8 mouse cellular contexts compared by ENCODE assay signal in genomic region chr4:151763928-151764327, GRCm38 (mm10).
DNase-seq lines count a peak whose midpoint lies in the region; ATAC-seq and TF ChIP-seq lines count a peak whose summit lies in the region.

No protein-coding gene starts in this region.

- no peak overlapping the region for H3K4me2 ChIP-seq in midbrain, postnatal 0 days (ENCODE audit: low read depth, low read length, poor library complexity, severe bottlenecking)
- H3K4me2 ChIP-seq in embryonic facial prominence, embryonic 14.5 days (ENCODE audit: low read depth, low read length) = no peak overlapping the region

- no peak overlapping the region for H3K4me3 ChIP-seq in midbrain, embryonic 10.5 days
- H3K4me3 ChIP-seq in midbrain, postnatal 0 days (ENCODE audit: low read depth, low read length) = no peak overlapping the region
- no peak overlapping the region for H3K4me3 ChIP-seq in embryonic facial prominence, embryonic 14.5 days (ENCODE audit: low read depth, low read length)

- H3K27me3 ChIP-seq in midbrain, embryonic 10.5 days (ENCODE audit: low read depth, poor library complexity, severe bottlenecking) = no peaks in the 10 kb centered on the region
- H3K27me3 ChIP-seq in midbrain, postnatal 0 days (ENCODE audit: insufficient read depth, low read length) = no peaks in the 10 kb centered on the region
- H3K27me3 ChIP-seq in embryonic facial prominence, embryonic 14.5 days (replicated peaks; ENCODE audit: control insufficient read depth, insufficient read depth, low read length) = no peaks in the 10 kb centered on the region

- intact Hi-C loops in gastrocnemius, postnatal 36 days (cut with DNase I) = loop anchor here (5.0 kb wide), 1 partner anchor 607 kb away; no protein-coding TSS in a partner anchor
- intact Hi-C loops in left cerebral cortex, postnatal 10 days (cut with DNase I) = no loop called here

- H3K9ac ChIP-seq in midbrain, postnatal 0 days (replicated peaks; ENCODE audit: low read length, poor library complexity, severe bottlenecking) = no peak overlapping the region
- H3K9ac ChIP-seq in embryonic facial prominence, embryonic 14.5 days (ENCODE audit: low read depth, low read length) = no peak overlapping the region

- peaks cover 8% of the 10 kb centered on the region; the same call in 1 of the 2 replicates for H3K4me1 ChIP-seq in midbrain, embryonic 10.5 days
- H3K4me1 ChIP-seq in midbrain, postnatal 0 days (ENCODE audit: insufficient read depth, low read length) = peaks cover 10% of the 10 kb centered on the region; the same call in 1 of the 2 replicates
- H3K4me1 ChIP-seq in embryonic facial prominence, embryonic 14.5 days (ENCODE audit: control insufficient read depth, insufficient read depth, low read length) = 0 out of 2 replicates have a peak, but pooled peaks cover 4% of the 10 kb centered on the region

- H3K36me3 ChIP-seq in midbrain, embryonic 10.5 days = no peaks in the 10 kb centered on the region
- H3K36me3 ChIP-seq in midbrain, postnatal 0 days (ENCODE audit: insufficient read depth, low read length) = no peaks in the 10 kb centered on the region
- H3K36me3 ChIP-seq in embryonic facial prominence, embryonic 14.5 days (ENCODE audit: control insufficient read depth, insufficient read depth, low read length) = no peaks in the 10 kb centered on the region

- H3K9me3 ChIP-seq in midbrain, embryonic 10.5 days (replicated peaks) = no peaks in the 10 kb centered on the region
- H3K9me3 ChIP-seq in midbrain, postnatal 0 days (ENCODE audit: low read length) = no peaks in the 10 kb centered on the region
- H3K9me3 ChIP-seq in embryonic facial prominence, embryonic 14.5 days (ENCODE audit: control insufficient read depth, low read length) = no peaks in the 10 kb centered on the region

- no peak for ATAC-seq in midbrain, postnatal 0 days (ENCODE audit: low FRiP score)
- 0 out of 2 replicates have a peak, but pooled peaks have one; percentile 37 for ATAC-seq in embryonic facial prominence, embryonic 14.5 days (ENCODE audit: low read depth)
- ATAC-seq in megakaryocyte progenitor cell, adult 5-6 weeks (replicated peaks; ENCODE audit: poor library complexity) = peak; percentile 69

- WGBS in midbrain, embryonic 10.5 days = 47% methylated on average over 6 of the region's 6 CpGs
- WGBS in midbrain, postnatal 0 days = 53% methylated on average over 6 of the region's 6 CpGs
- WGBS in embryonic facial prominence, embryonic 14.5 days = 30% methylated on average over 6 of the region's 6 CpGs

- peak; percentile 34 for DNase-seq in midbrain, embryonic 10.5 days (ENCODE audit: low spot score)
- no peak for DNase-seq in midbrain, postnatal 0 days (ENCODE audit: low spot score)
- peak; percentile 53 for DNase-seq in adipocyte (ENCODE audit: low spot score)
- peak; percentile 76 for DNase-seq in embryonic facial prominence, embryonic 14.5 days (ENCODE audit: low spot score)
- DNase-seq in gastrocnemius, postnatal 36 days = no peak
- DNase-seq in spleen, postnatal 14 days (ENCODE audit: low spot score in 2 of 2) = no peak
- no peak for DNase-seq in left cerebral cortex, postnatal 10 days (ENCODE audit: extremely low spot score in 1 of 2, low spot score in 2 of 2)

- no peak overlapping the region for H3K27ac ChIP-seq in midbrain, embryonic 10.5 days (replicated peaks)
- H3K27ac ChIP-seq in midbrain, postnatal 0 days (ENCODE audit: low read depth, low read length) = no peak overlapping the region
- no peak overlapping the region for H3K27ac ChIP-seq in embryonic facial prominence, embryonic 14.5 days (replicated peaks; ENCODE audit: low read depth, low read length)

- TF ChIP-seq CTCF in midbrain, postnatal 0 days (IDR thresholded peaks at IDR 0.05) = no peak

Comparison
In these comparisons a context has a peak if more than half of its experiments do, and no peak if none do; other contexts are left out.
1. DNase-seq: peak in midbrain, embryonic 10.5 days (single experiment), adipocyte (single experiment) and embryonic facial prominence, embryonic 14.5 days (single experiment); none in midbrain, postnatal 0 days (single experiment), gastrocnemius, postnatal 36 days (0 of 2), spleen, postnatal 14 days (0 of 2) and left cerebral cortex, postnatal 10 days (0 of 2).